Mouse (Mus musculus): ENCODE data around the gene Trdmt1. TPM values are rescaled to one million over a fixed set of nuclear protein-coding genes. Genes with fewer than 3 reads are reported as not detected.

The Trdmt1 gene
- total RNA-seq (2023) = 1 to 10 TPM; 8.7 to 9.0 TPM

DNA sequence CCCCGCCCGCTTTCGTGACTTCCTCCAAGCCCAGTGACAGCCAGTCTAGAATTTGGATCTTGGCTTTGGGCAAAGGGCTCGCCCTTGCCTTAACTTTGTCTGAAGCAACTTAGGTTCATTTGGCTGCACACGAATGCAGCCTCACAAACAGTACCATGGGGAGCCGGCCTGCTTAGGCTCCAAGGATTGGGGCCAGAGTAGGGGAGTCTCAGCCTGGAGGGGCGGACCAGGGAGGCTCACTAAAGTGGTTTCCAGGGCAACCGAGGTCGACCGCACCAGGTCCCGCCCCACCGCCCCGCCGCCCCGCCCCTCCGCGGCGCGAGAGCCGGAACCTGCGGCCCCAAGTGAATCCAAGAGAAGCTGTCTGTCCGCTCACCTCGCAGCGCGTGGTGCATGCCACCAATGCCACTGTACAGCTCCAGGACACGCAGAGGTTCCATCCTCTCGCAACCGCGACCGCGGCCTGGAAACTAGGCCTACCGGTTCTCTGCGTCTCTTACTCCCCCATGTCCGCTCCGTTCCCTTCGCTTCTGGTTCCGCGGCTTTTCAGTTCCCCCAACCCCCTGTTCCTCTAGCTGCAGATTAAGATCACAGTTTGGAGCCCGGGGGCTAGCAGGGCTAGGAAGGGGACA is at the start of gene Trdmt1:
Trdmt1 (minus strand) TSS at position 476 of the 632 bp plus-strand sequence.

DNA sequence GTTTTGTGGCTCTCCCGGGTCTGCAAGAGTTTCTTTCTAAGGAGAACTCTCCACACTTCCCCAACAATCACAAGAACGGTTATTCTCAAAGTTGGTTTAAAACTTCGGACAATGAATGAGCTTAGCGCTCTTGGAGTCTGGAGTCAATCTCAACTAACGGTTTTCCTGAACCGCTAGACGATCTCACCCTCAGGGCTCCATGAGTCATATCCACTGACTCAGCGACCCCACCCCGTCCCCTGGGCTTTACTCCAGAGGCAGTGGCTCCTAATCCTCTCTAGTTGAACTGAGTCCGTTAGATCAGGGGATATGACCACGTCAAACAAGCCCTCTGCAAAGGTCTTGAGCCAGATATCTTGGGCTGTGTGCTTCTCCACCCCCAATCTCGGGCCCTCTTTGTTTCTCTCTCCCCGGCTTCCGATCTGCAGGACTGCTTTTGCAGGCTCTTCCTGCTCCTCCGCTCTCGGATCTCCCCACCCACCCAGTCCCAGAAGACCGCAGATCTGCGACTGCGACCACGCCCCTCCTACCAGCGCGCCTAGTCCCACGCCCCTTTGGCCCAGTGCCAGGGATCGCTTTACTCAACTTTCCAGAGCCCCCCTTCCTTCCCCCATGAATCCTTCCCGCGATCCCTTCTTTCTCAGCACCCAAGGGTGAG is 29.1 kb upstream of the Trdmt1 start, which contains the start of gene Vim:
Vim (plus strand) TSS at position 520 of the 658 bp plus-strand sequence.

DNA sequence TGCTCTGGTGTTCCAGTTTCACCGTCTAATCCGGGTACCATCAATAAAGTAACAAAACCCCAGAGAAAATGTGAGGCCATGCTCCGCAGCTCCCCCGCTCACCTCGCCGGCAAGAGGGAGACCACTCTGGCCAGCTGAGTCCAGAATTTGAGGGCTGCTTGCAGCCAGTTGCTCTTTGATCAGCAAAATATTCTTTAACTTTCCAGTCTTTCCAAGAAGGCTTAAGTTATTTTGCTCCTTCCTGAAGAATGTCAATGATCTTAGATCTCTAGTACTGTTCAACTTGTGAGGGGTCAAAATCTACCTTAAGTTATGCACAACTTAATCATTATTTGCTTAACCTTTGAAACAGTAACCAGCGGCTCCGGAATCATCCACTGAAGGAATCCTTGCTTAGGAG is 52.7 kb downstream of the Trdmt1 start, which contains the start of gene Cubn:
Cubn (minus strand) TSS at position 80 of the 400 bp plus-strand sequence.

Other genes starting within 250 kb of the Trdmt1 start
- gene Cubn, start 52.9 kb downstream of the Trdmt1 start, total RNA-seq (2023) = not detected
- 1,000 to 10,000 TPM; 1,716 to 1,731 TPM for gene Vim, start 29.3 kb upstream of the Trdmt1 start, total RNA-seq (2023)
- 1 to 10 TPM; 4.4 to 5.4 TPM for gene St8sia6, start 249.4 kb upstream of the Trdmt1 start, total RNA-seq (2023)

Data from neutrophil, adult 83 days (primary cell).